Mouse (Mus musculus) stomach, embryonic 15.5 days (tissue): ENCODE measurements around the gene Zbtb2. TPM values are rescaled to one million over a fixed set of nuclear protein-coding genes. Genes with fewer than 3 reads are reported as not detected.

Source experiments
- ATAC-seq: fragments of 200-750 bp; cut with Nextera tagmentation; 2 replicates; pipeline ENCODE4 v1.8.0; 2017; ENCODE audit warnings: low read depth, moderate number of reproducible peaks, moderate TSS enrichment; ENCODE audit not compliant: insufficient read depth, low FRiP score
- H3K27ac ChIP-seq: fragments of 300-500 bp; sonication (generic); 2 replicates; pipeline ENCODE4 v1.5.1; 2015; ENCODE audit warnings: mild to moderate bottlenecking, inconsistent platforms
- H3K27me3 ChIP-seq: fragments of 300-500 bp; sonication (generic); replicated peaks from 2 replicates; pipeline ENCODE4 v1.6.1; 2015; ENCODE audit warnings: inconsistent platforms
- H3K36me3 ChIP-seq: fragments of 300-500 bp; sonication (generic); 2 replicates; pipeline ENCODE4 v1.6.1; 2015; ENCODE audit warnings: inconsistent platforms
- H3K4me1 ChIP-seq: fragments of 300-500 bp; sonication (generic); 2 replicates; pipeline ENCODE4 v1.6.1; 2015; ENCODE audit warnings: inconsistent platforms
- H3K4me2 ChIP-seq: fragments of 300-500 bp; sonication (generic); 2 replicates; pipeline ENCODE4 v1.6.1; 2015; ENCODE audit warnings: mild to moderate bottlenecking, inconsistent platforms
- H3K4me3 ChIP-seq: fragments of 300-500 bp; sonication (generic); replicated peaks from 2 replicates; pipeline ENCODE4 v1.5.1; 2015; ENCODE audit warnings: inconsistent platforms
- H3K9ac ChIP-seq: fragments of 300-500 bp; sonication (generic); 2 replicates; pipeline ENCODE4 v1.6.1; 2015; ENCODE audit warnings: inconsistent platforms
- H3K9me3 ChIP-seq: fragments of 300-500 bp; sonication (generic); 2 replicates; pipeline ENCODE4 v1.6.1; 2016; ENCODE audit warnings: inconsistent platforms
- WGBS: fragments of 180-500 bp; shearing (Covaris S2); methylation state at CpG from one replicate; pipeline ENCODE4 v1.1.7; 2015; 5-methylcytosine and 5-hydroxymethylcytosine counted together
- polyA plus RNA-seq: library from polyadenylated mRNA; unstranded; fragments of >200 nt; fragmentation: Nextera tagmentation; extraction: Ambion mirVana; gene quantifications from 2 replicates; pipeline ENCODE4 v1.2.1, GENCODE M21; 2015

The Zbtb2 gene
- polyA plus RNA-seq, 1 experiment from 2014 or later, result 10.5 TPM

DNA sequence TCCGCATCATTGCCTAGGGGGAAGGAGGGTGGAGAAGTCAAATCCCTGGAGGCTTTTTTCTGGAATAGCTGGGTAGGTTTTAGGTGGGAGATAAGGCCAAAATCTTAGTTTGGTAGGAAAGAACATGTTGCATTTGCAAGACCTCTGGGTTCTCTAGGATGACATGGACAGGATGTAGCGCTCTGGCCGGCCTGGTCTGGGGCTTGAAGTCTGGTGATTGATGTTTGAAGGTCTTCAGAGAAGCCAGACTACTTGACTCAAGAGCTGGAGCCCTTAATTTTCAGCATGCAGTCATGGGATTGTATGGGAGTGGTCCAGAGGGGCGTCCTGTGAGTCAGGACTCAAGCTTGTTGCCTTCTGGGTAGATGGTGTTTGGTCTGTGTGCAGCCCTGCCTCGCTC is 7.2 kb downstream of the Zbtb2 start:
- Histone ChIP-seq H3K4me1 (peaks cover 11% of the 10 kb centered on the region; the same call in 1 of the 2 replicates), H3K27me3 (no peaks in the 10 kb centered on the region), H3K27ac (no peak overlapping the region), H3K4me3 (no peak overlapping the region), H3K9ac (no peak overlapping the region), H3K9me3 (no peaks in the 10 kb centered on the region), H3K4me2 (no peak overlapping the region), H3K36me3 (no peaks in the 10 kb centered on the region)
- no peak for ATAC-seq
- 82% methylated on average over 5 of the region's 5 CpGs for WGBS

DNA sequence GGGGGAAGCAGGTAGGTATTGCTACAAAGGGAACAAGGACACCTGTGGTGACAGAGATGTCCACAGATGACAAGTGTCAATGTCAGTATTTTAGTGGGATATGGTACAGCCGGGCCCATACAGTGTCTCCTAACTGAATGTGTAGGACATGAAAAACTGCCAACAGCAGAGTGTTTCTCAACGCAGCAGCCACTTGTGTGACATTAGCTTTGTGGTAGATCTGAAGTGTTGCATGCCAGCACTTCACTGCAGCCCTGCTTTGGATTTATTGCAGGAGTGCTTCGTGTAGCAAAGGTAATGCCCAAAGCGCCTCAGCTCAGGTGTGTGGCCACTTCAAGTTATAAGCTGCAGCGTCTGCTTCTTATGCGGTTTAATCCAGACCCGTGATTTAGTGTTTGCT is 11.0 kb downstream of the Zbtb2 start:
- Histone ChIP-seq H3K27me3 (no peaks in the 10 kb centered on the region), H3K9me3 (no peaks in the 10 kb centered on the region), H3K9ac (no peak overlapping the region), H3K4me1 (peaks cover 11% of the 10 kb centered on the region; the same call in 1 of the 2 replicates), H3K27ac (peak overlapping the region; percentile 75), H3K36me3 (peaks cover 5% of the 10 kb centered on the region), H3K4me3 (no peak overlapping the region), H3K4me2 (no peak overlapping the region)
- no peak for ATAC-seq
- 66% methylated on average over 7 of the region's 7 CpGs for WGBS

DNA sequence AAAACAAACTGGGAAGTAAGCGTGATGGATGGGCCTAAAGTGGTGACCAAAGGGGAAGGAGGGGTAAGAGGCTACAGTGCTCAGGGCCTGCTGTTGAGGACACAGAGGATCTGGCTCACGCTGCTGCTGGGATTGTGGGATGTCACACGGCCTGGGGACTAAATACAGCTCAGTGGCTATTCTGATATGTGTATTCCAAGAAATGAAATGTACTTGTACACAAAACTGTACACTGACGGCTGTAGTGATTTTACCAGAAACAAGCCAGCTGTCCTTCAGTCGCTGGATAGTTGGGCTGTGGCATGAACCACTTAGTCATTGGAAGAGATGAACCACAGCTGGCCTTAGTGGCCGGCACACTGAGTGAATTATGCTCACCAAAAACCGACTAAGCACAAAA is 11.4 kb downstream of the Zbtb2 start:
- no peaks in the 10 kb centered on the region for H3K27me3 ChIP-seq
- 44% methylated on average over 7 of the region's 7 CpGs for WGBS
- peak overlapping the region; percentile 75 for H3K27ac ChIP-seq
- H3K9ac ChIP-seq, result no peak overlapping the region
- H3K4me2 ChIP-seq, result no peak overlapping the region
- no peak overlapping the region for H3K4me3 ChIP-seq
- peak; percentile 79; the same call in 1 of the 2 replicates for ATAC-seq
- H3K9me3 ChIP-seq, result no peaks in the 10 kb centered on the region
- H3K4me1 ChIP-seq, result peaks cover 11% of the 10 kb centered on the region; the same call in 1 of the 2 replicates
- peaks cover 8% of the 10 kb centered on the region for H3K36me3 ChIP-seq

DNA sequence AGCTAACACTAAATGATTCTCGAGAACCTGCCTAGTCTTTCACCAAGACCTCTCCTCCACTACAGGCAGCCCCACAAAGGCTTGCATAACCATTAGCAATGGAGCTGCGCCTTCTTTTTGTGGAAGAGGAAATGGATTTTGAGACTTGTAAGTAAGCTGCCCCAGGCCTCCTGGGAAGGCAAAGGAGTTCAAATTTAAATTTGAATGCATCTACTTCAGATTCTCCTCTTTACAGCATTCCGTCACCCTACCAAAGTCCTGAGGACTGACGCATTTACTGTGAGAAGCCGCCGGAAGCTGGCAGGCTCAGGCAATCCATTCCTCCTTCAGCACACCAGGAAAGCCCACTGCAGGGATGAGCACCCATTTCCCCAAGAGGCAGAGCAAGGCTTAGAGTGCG is 12.6 kb downstream of the Zbtb2 start:
- Histone ChIP-seq H3K4me2 (no peak overlapping the region), H3K9me3 (no peaks in the 10 kb centered on the region), H3K4me1 (peaks cover 11% of the 10 kb centered on the region; the same call in 1 of the 2 replicates), H3K36me3 (peaks cover 8% of the 10 kb centered on the region), H3K27me3 (no peaks in the 10 kb centered on the region), H3K4me3 (no peak overlapping the region), H3K27ac (no peak overlapping the region), H3K9ac (no peak overlapping the region)
- no peak for ATAC-seq
- WGBS, result 62% methylated on average over 7 of the region's 7 CpGs

DNA sequence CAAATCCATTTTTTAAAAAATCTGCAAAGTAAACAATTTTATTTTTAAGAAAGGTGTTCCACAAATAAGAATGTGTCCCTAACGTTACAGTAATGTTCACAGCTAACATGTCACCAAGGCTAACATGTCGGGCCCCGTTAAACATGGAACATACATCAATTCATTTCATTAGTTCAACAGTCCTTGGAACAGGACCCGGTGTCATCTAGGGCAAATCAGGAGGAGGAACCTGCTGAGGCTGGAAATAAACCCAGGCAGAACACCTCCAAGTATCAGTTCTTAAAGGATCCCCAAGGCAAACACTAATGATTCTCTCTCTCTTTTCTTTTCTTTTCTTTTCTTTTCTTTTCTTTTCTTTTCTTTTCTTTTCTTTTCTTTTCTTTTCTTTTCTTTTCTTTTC is 13.2 kb downstream of the Zbtb2 start:
- Histone ChIP-seq H3K4me2 (no peak overlapping the region), H3K27ac (no peak overlapping the region), H3K27me3 (no peaks in the 10 kb centered on the region), H3K36me3 (peaks cover 8% of the 10 kb centered on the region), H3K4me1 (peaks cover 11% of the 10 kb centered on the region; the same call in 1 of the 2 replicates), H3K9me3 (no peaks in the 10 kb centered on the region), H3K4me3 (no peak overlapping the region), H3K9ac (no peak overlapping the region)
- no peak for ATAC-seq
- 79% methylated on average over 4 of the region's 4 CpGs for WGBS

DNA sequence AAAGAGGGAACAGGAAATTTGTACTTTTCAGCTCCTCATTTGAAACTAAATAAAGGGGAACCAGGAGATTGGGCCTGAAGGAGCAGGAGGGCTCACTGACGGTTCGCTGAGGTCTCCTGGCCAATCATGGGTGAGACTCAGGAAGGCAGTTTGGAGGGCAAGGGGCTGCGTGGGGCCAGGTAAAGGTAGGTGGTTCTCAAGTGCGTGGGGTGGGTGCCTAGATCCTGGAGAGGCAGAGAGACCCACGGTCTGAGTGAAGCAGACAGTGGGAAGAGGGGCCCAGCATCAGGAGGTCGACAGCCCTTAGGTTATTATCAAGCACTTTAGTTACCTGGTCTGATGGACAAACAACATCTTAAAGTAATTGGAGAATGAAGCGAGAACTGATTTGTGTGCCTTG is 13.7 kb downstream of the Zbtb2 start:
- H3K4me3 ChIP-seq, result no peak overlapping the region
- no peaks in the 10 kb centered on the region for H3K27me3 ChIP-seq
- no peaks in the 10 kb centered on the region for H3K9me3 ChIP-seq
- no peak for ATAC-seq
- peaks cover 8% of the 10 kb centered on the region for H3K36me3 ChIP-seq
- 89% methylated on average over 7 of the region's 7 CpGs for WGBS
- H3K4me2 ChIP-seq, result no peak overlapping the region
- no peak overlapping the region for H3K27ac ChIP-seq
- H3K4me1 ChIP-seq, result peaks cover 11% of the 10 kb centered on the region; the same call in 1 of the 2 replicates
- no peak overlapping the region for H3K9ac ChIP-seq

DNA sequence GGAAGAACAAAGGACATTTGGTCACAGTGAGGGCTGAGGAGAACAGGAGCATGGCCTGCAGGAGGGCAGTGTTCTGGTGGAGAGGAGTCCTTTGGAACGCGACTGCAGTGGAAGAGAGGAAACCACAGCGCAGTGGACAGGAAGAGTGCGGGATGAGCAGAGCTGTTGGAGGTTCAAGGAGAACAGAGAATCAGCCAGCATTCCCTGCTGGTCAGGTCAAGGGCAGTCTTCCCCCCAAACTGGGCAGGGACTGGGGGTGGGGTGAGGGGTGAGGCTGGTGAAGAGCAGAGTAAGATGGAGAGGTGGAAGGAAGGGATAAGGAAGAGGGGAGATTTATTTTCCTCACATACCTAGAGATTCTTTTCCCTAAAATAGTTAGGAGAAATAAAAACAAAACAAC is 14.3 kb downstream of the Zbtb2 start:
- H3K4me1 ChIP-seq, result peaks cover 11% of the 10 kb centered on the region; the same call in 1 of the 2 replicates
- no peaks in the 10 kb centered on the region for H3K9me3 ChIP-seq
- H3K4me3 ChIP-seq, result no peak overlapping the region
- 92% methylated on average over 4 of the region's 4 CpGs for WGBS
- no peaks in the 10 kb centered on the region for H3K27me3 ChIP-seq
- H3K36me3 ChIP-seq, result peaks cover 13% of the 10 kb centered on the region
- H3K27ac ChIP-seq, result no peak overlapping the region
- H3K9ac ChIP-seq, result no peak overlapping the region
- no peak overlapping the region for H3K4me2 ChIP-seq
- no peak for ATAC-seq

DNA sequence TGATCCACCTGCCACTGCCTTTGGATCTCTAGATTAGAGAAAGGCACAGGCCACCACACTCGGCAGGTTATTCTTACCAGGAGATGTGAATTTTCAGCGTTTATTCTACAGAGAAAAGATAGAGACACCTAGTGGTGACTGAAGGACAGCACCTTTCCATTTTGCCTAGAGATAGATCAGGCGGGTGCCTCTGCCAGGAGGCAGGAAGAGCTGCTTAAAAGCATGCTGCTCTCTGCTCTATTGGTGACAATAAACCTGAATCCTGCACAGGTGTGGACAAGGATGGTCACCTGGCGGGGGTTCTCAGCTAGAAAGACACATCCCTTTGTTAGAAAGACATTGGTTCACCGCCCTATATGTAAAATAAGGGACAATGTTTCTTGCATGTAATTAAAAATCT is 15.9 kb downstream of the Zbtb2 start:
- peaks cover 16% of the 10 kb centered on the region for H3K36me3 ChIP-seq
- no peak for ATAC-seq
- H3K27me3 ChIP-seq, result no peaks in the 10 kb centered on the region
- no peak overlapping the region for H3K9ac ChIP-seq
- H3K9me3 ChIP-seq, result no peaks in the 10 kb centered on the region
- H3K4me2 ChIP-seq, result no peak overlapping the region
- H3K4me1 ChIP-seq, result peaks cover 10% of the 10 kb centered on the region; the same call in 1 of the 2 replicates
- no peak overlapping the region for H3K27ac ChIP-seq
- WGBS, result 51% methylated on average over 5 of the region's 5 CpGs
- H3K4me3 ChIP-seq, result no peak overlapping the region

DNA sequence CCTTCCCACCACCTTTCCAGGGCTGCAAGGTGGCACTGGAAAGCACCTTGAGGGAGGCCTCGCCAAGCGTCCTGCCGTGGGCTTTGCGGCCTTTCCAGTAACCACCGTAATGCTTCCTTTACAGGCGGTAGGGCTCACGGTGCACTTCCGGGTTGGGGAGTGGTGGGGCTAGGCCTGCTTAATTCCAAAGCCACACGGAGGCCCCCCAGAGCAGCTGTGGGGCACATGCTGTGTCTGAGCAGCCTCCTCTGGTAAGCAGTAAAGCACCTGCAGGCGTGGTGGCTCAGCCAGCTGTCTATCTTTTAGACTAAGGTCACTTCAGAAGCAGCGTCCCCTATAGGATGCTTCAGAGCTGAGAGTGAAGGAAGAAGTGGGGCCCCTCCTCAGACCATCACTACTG is 17.8 kb downstream of the Zbtb2 start:
- Histone ChIP-seq H3K4me2 (no peak overlapping the region), H3K27me3 (no peaks in the 10 kb centered on the region), H3K9me3 (no peaks in the 10 kb centered on the region), H3K4me1 (no peaks in the 10 kb centered on the region), H3K9ac (no peak overlapping the region), H3K27ac (no peak overlapping the region), H3K4me3 (no peak overlapping the region), H3K36me3 (peaks cover 16% of the 10 kb centered on the region)
- WGBS, result 88% methylated on average over 11 of the region's 11 CpGs
- ATAC-seq, result no peak

DNA sequence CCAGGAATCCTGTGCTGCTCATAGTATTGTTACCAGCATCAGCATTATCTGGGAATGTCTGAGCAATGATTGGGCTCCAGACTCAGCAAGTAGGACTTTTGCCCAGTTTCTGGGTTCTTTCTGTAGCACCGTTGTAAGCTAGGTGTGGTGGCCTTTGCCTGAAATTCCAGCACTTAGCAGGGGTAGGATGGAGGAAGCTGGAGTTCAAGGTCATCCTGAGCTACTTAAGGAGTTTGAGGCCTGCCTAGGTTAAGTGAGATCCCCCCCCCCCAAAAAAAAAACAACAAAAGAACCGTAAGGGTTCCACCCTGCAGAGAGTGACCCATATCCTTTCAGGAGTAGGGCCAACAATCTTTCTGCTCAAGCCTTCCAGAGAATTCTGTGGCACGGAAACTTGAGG is 23.3 kb downstream of the Zbtb2 start:
- Histone ChIP-seq H3K4me1 (no peaks in the 10 kb centered on the region), H3K4me2 (no peak overlapping the region), H3K27ac (no peak overlapping the region), H3K9ac (no peak overlapping the region), H3K9me3 (peaks cover 6% of the 10 kb centered on the region; the same call in 1 of the 2 replicates), H3K27me3 (no peaks in the 10 kb centered on the region), H3K4me3 (no peak overlapping the region), H3K36me3 (peaks cover 8% of the 10 kb centered on the region; the same call in 1 of the 2 replicates)
- ATAC-seq, result no peak
- WGBS, result 83% methylated on average over 3 of the region's 3 CpGs

DNA sequence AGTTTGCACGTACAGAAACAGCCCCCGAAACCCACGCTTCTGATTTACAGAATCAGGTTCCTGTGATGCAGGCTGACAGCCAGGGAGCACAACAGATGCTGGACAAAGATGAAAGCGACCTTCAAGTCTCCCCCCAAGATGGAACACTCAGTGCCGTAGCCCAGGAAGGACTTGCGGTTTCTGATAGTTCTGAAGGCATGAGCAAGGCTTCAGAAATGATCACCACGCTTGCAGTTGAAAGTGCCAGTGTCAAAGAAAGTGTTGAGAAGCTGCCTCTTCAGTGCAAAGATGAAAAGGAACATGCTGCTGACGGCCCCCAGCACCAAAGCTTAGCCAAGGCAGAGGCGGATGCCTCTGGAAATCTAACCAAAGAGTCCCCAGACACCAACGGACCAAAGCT is 30.5 kb downstream of the Zbtb2 start:
- Histone ChIP-seq H3K9ac (no peak overlapping the region), H3K36me3 (peaks cover 27% of the 10 kb centered on the region), H3K4me1 (no peaks in the 10 kb centered on the region), H3K27me3 (no peaks in the 10 kb centered on the region), H3K4me3 (no peak overlapping the region), H3K27ac (no peak overlapping the region), H3K4me2 (no peak overlapping the region), H3K9me3 (peaks cover under 1% of the 10 kb centered on the region; the same call in 1 of the 2 replicates)
- WGBS, result 90% methylated on average over 10 of the region's 10 CpGs
- no peak for ATAC-seq

DNA sequence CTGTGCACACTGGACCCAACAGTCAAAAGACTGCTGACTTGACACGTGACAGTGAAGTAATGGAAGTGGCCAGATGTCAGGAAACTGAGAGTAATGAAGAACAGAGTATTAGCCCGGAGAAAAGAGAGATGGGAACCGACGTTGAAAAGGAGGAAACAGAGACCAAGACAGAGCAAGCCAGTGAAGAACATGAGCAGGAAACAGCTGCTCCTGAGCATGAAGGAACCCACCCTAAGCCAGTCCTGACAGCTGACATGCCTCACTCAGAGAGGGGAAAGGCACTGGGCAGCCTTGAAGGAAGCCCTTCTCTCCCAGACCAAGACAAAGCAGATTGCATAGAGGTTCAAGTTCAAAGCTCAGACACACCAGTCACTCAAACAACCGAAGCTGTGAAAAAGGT is 31.3 kb downstream of the Zbtb2 start:
- no peak overlapping the region for H3K4me3 ChIP-seq
- no peak for ATAC-seq
- peaks cover 27% of the 10 kb centered on the region for H3K36me3 ChIP-seq
- H3K9me3 ChIP-seq, result no peaks in the 10 kb centered on the region
- H3K9ac ChIP-seq, result no peak overlapping the region
- H3K27ac ChIP-seq, result no peak overlapping the region
- no peak overlapping the region for H3K4me2 ChIP-seq
- H3K27me3 ChIP-seq, result no peaks in the 10 kb centered on the region
- no peaks in the 10 kb centered on the region for H3K4me1 ChIP-seq
- WGBS, result 59% methylated on average over 5 of the region's 5 CpGs

DNA sequence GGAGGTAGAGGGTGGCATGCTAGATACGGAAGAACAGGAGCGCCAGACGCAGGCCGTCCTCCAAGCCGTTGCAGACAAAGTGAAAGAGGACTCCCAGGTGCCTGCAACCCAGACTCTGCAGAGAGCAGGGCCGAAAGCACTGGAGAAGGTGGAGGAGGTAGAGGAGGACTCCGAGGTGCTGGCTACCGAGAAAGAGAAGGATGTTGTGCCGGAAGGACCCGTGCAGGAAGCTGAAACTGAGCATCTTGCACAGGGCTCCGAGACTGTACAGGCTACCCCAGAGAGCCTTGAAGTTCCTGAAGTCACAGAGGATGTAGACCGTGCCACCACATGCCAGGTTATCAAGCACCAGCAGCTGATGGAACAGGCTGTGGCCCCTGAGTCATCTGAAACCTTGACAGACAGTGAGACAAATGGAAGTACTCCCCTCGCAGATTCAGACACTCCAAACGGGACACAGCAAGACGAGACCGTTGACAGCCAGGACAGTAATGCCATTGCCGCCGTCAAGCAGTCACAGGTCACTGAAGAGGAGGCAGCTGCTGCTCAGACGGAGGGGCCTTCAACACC is 31.9 kb downstream of the Zbtb2 start:
- Histone ChIP-seq H3K4me1 (no peaks in the 10 kb centered on the region), H3K27ac (no peak overlapping the region), H3K4me3 (no peak overlapping the region), H3K4me2 (no peak overlapping the region), H3K27me3 (no peaks in the 10 kb centered on the region), H3K36me3 (peaks cover 27% of the 10 kb centered on the region), H3K9ac (no peak overlapping the region), H3K9me3 (no peaks in the 10 kb centered on the region)
- 82% methylated on average over 19 of the region's 19 CpGs for WGBS
- ATAC-seq, result no peak
